Mouse (Mus musculus) CH12.LX (cell line): ENCODE results near the gene Acss2. TPM values are rescaled to one million over a fixed set of nuclear protein-coding genes. Genes with fewer than 3 reads are reported as not detected.
A peak's percentile ranks its signal among the peaks of the same experiment; 100 is the strongest.

Source experiments
- DNase-seq: peaks from one replicate; pipeline ENCODE4 v3.0.0-alpha.2; 2013; ENCODE audit errors: extremely low read depth
- H3K27ac ChIP-seq: 2 replicates; pipeline ENCODE4 v1.5.1; 2012; ENCODE audit warnings: low read depth, mild to moderate bottlenecking, control low read depth, moderate library complexity; ENCODE audit not compliant: insufficient read depth
- H3K27me3 ChIP-seq: replicated peaks from 2 replicates; pipeline ENCODE3; 2012; ENCODE audit warnings: inconsistent platforms
- H3K36me3 ChIP-seq, 2 experiments: replicated peaks in 1 of 2; 2 replicates each; pipeline versions ENCODE3 to v1.6.1; 2012; ENCODE audit warnings: inconsistent platforms in 1 of 2, low read length in 1 of 2, mild to moderate bottlenecking in 1 of 2, mixed read lengths in 1 of 2, moderate library complexity in 1 of 2; ENCODE audit not compliant: control insufficient read depth in 1 of 2, insufficient read depth in 1 of 2
- H3K4me1 ChIP-seq, 2 experiments: 2 replicates each; pipeline ENCODE4 v1.6.1; 2012; ENCODE audit warnings: inconsistent platforms in 1 of 2, moderate library complexity in 1 of 2; ENCODE audit not compliant: insufficient read depth in 2 of 2, control insufficient read depth in 1 of 2
- H3K4me2 ChIP-seq: 2 replicates; pipeline ENCODE4 v1.6.1; 2012; ENCODE audit warnings: low read depth, mild to moderate bottlenecking, control low read depth; ENCODE audit not compliant: poor library complexity, insufficient read depth, severe bottlenecking
- H3K4me3 ChIP-seq, 3 experiments: fragments of 150-350 bp in 1 of 3; sonication (generic) in 1 of 3; replicated peaks in 1 of 3; 2 replicates each; pipeline versions ENCODE3 to v1.5.1; 2011 to 2012; ENCODE audit warnings: low read depth in 2 of 3, low read length in 2 of 3, mild to moderate bottlenecking in 2 of 3, moderate library complexity in 2 of 3, control low read depth in 1 of 3, improper control_type of control experiment in 1 of 3, inconsistent platforms in 1 of 3, mixed read lengths in 1 of 3; ENCODE audit not compliant: poor library complexity in 1 of 3
- H3K79me2 ChIP-seq: replicated peaks from 2 replicates; pipeline ENCODE4 v1.6.1; 2012; ENCODE audit warnings: mild to moderate bottlenecking, moderate library complexity; ENCODE audit not compliant: control insufficient read depth, poor library complexity, insufficient read depth, severe bottlenecking; ENCODE audit errors: extremely low read depth
- H3K9ac ChIP-seq: 2 replicates; pipeline ENCODE4 v1.6.1; 2012; ENCODE audit warnings: low read depth, mild to moderate bottlenecking, control low read depth, moderate library complexity; ENCODE audit not compliant: insufficient read depth
- H3K9me3 ChIP-seq: replicated peaks from 2 replicates; pipeline ENCODE3; 2012; ENCODE audit warnings: low read length, inconsistent platforms, mixed read lengths
- BHLHE40 ChIP-seq: IDR thresholded peaks from 2 replicates; pipeline ENCODE4 v1.6.1; 2011; ENCODE audit warnings: mild to moderate bottlenecking, low read depth, low read length, improper control_type of control experiment
- CHD1 ChIP-seq: IDR thresholded peaks from 2 replicates; pipeline ENCODE4 v1.6.1; 2012; ENCODE audit warnings: low read depth, low read length, improper control_type of control experiment, inconsistent platforms
- CTCF ChIP-seq, 2 experiments: IDR thresholded peaks in 1 of 2; conservative IDR thresholded peaks in 1 of 2; 2 replicates each; pipeline ENCODE4 v1.5.1; 2011 to 2012; ENCODE audit warnings: low read depth in 2 of 2, low read length in 2 of 2, improper control_type of control experiment in 1 of 2, inconsistent platforms in 1 of 2, mild to moderate bottlenecking in 1 of 2, moderate library complexity in 1 of 2
- ELF1 ChIP-seq: IDR thresholded peaks from 2 replicates; pipeline ENCODE4 v1.6.1; 2014; ENCODE audit warnings: low read depth, mild to moderate bottlenecking, inconsistent platforms, low read length, improper control_type of control experiment
- ETS1 ChIP-seq: conservative IDR thresholded peaks from 2 replicates; pipeline ENCODE4 v1.6.1; 2012; ENCODE audit warnings: low read depth, mild to moderate bottlenecking, inconsistent platforms, low read length, improper control_type of control experiment, moderate library complexity
- MAX ChIP-seq: IDR thresholded peaks from 2 replicates; pipeline ENCODE4 v1.6.1; 2011; ENCODE audit warnings: low read length, improper control_type of control experiment
- POLR2A ChIP-seq: IDR thresholded peaks from 2 replicates; pipeline ENCODE4 v1.6.1; 2011; ENCODE audit warnings: low read depth, mild to moderate bottlenecking, improper control_type of control experiment, low read length
- RAD21 ChIP-seq: IDR thresholded peaks from 2 replicates; pipeline ENCODE4 v1.6.1; 2011; ENCODE audit warnings: low read depth, mild to moderate bottlenecking, low read length, improper control_type of control experiment, moderate library complexity
- TCF12 ChIP-seq: IDR thresholded peaks from 2 replicates; pipeline ENCODE4 v1.6.1; 2014; ENCODE audit warnings: low read depth, mild to moderate bottlenecking, inconsistent platforms, low read length, improper control_type of control experiment
- USF2 ChIP-seq: conservative IDR thresholded peaks from 2 replicates; pipeline ENCODE4 v1.6.1; 2011; ENCODE audit warnings: low read depth, low read length, improper control_type of control experiment
- ZC3H11A ChIP-seq: IDR thresholded peaks from 2 replicates; pipeline ENCODE4 v1.6.1; 2012; ENCODE audit warnings: low read depth, mild to moderate bottlenecking, inconsistent platforms, low read length, improper control_type of control experiment
- ZMIZ1 ChIP-seq: IDR thresholded peaks from 2 replicates; pipeline ENCODE4 v1.6.1; 2012; ENCODE audit warnings: low read depth, mild to moderate bottlenecking, inconsistent platforms, low read length, improper control_type of control experiment
- dilution Hi-C: fragments of 300-500 bp; cut with MboI; formaldehyde crosslinking; loops from 2 replicates; pipeline ENCODE4 v1.14.3; 2020; ENCODE audit warnings: low sequenced_read_pairs; ENCODE audit not compliant: extremely low pct_unique_long_range_greater_than_20kb, extremely low pct_ligation_motif_present
- in situ Hi-C: fragments of 300-500 bp; cut with MboI; formaldehyde crosslinking; loops from 3 replicates; pipeline ENCODE4 v1.14.3; 2019; ENCODE audit warnings: low sequenced_read_pairs, low pct_ligation_motif_present, low pct_unique_long_range_greater_than_20kb, mixed read lengths
- polyA plus RNA-seq: library from polyadenylated mRNA; unstranded; fragments of >175 nt; gene quantifications from 2 replicates; pipeline ENCODE4 v1.2.1, GENCODE M21; 2012; ENCODE audit warnings: low read depth; ENCODE audit not compliant: insufficient read length
- total RNA-seq, 2 experiments: library from RNA; depleted of rRNA; stranded (reverse); fragments of 300-350 nt in 1 of 2; fragments of >200 nt in 1 of 2; gene quantifications; 2 replicates each; pipeline ENCODE4 v1.2.3; 2012 to 2014

The Acss2 gene
- total and polyA plus RNA-seq, 3 experiments, result 3.4 to 11.0 (median 10.0) TPM

DNA sequence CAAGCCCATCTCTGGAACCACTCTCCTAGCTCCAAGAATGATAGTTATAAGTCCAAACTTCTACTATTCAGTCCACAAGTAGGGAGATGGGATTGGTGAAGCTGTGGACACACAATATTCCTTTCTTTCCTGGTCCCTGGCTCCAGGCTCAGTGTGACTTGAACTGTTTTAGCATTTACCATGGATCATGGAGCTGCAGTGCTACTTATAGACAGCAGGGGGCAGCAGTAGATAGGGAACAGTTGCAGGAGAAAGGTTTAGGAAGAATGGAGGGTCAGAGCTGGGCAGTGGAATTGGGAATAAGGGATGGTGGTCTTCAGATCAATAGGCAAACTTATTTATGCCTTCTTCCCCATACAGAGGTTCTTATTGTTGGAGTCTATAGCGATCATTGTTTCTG is 1.8 kb upstream of the Acss2 start (continued):
- no peak for TF ChIP-seq MAX
- no peak for TF ChIP-seq USF2
- TF ChIP-seq ELF1, result no peak
- TF ChIP-seq CTCF (conservative IDR thresholded peaks at IDR 0.05 in 1 of 2, IDR thresholded peaks at IDR 0.05 in 1 of 2; ENCODE audit: low read depth in 2 of 2, low read length in 2 of 2), result peak; percentile 95 to 96
- TF ChIP-seq CHD1, result no peak
- TF ChIP-seq ZMIZ1, result no peak
- no peak for TF ChIP-seq POLR2A
- peak; percentile 94 for TF ChIP-seq RAD21
- TF ChIP-seq, all 38 proteins: peak for 5

DNA sequence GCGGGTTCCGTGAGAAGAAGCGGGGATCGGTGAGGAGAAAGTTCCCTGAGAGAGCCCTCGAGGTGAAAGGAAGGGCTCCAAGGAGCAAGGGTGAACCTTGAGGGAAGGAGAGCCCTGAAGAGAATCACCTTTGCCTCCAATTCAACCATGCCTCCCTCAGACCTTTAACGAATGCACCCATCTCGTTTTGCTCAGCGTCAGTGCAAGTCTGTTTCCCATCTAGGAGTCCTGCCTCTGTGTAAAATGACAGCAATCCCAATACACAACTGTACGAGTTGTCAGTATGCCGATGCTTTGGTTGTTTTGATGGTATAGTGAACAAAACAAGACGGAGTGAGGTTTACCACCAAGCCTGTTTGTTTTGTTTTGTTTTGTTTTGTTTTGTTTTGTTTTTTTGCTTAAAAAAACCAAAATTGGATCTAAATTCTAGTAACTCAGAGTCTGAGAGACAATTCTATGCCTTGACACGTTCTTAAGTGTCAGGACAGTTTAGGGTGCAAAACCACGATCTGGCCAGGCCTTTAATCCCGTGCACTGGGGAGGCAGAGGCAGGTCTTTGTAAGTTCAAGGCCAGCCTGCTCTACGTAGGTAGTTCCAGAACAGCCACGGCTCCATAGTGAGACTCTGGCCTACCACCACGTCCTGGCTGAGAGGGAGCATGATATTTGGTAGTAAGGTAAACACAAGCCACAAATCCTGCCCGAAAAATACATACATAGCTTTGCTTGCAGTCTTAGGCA is 953 bp downstream of the Acss2 start:
- H3K36me3 ChIP-seq, result no peaks in the 10 kb centered on the region
- DNase-seq, result no peak
- peaks cover 3 to 23% of the 10 kb centered on the region in 2 experiments; a peak in 3 of 4 replicates for H3K4me1 ChIP-seq
- peak overlapping the region; percentile 62 for H3K9ac ChIP-seq
- peaks cover 34% of the 10 kb centered on the region for H3K27me3 ChIP-seq
- in situ Hi-C loops (loop anchor here (5.0 to 25.0 kb wide), 3 partner anchors 74 to 244 kb away; partner anchors contain the start of genes Gss and Procr), dilution Hi-C loops (no loop called here)
- H3K27ac ChIP-seq, result no peak overlapping the region
- peak overlapping the region; percentile 59 to 87 (median 79) for H3K4me3 ChIP-seq
- H3K9me3 ChIP-seq, result no peaks in the 10 kb centered on the region
- TF ChIP-seq BHLHE40 (no peak), CTCF (conservative IDR thresholded peaks at IDR 0.05 in 1 of 2, IDR thresholded peaks at IDR 0.05 in 1 of 2; ENCODE audit: low read depth in 2 of 2, low read length in 2 of 2) (no peak), CHD1 (0 out of 2 replicates have a peak, but pooled peaks have one; percentile 72)
- H3K79me2 ChIP-seq, result no peaks in the 10 kb centered on the region
- peak overlapping the region; percentile 72 for H3K4me2 ChIP-seq

DNA sequence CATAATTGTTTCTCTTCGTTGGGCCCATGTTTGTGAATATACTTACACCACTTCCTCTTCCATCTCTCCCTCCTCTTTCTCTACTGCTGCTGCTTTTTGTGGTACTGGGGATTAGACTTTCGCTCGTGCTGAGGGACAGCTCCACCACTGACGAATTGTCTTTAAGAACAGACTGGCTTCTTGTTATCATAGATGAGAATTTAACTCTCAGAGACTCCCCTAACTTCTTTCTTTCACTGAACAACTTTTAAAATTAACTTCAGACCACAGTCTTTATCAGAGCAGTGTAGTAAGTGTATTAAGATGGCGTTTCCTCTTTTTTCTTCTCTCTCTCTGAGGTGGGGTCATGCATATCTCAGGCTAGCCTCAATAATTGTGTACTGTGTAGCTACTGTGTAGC is 6.0 kb downstream of the Acss2 start:
- Histone ChIP-seq H3K27ac (no peak overlapping the region), H3K36me3 (no peaks in the 10 kb centered on the region), H3K9me3 (no peaks in the 10 kb centered on the region), H3K4me2 (no peak overlapping the region), H3K27me3 (no peaks in the 10 kb centered on the region)
- in situ Hi-C loops, result loop anchor here (25.0 kb wide), 1 partner anchor 239 kb away; the partner anchor contains the start of gene Procr
- DNase-seq, result no peak
- TF ChIP-seq ETS1, result no peak
- TF ChIP-seq TCF12, result no peak
- TF ChIP-seq ZC3H11A, result no peak
- TF ChIP-seq, all 38 proteins: peak for 0
- H3K4me1 ChIP-seq, result peaks cover 3 to 9% of the 10 kb centered on the region in 2 experiments; a peak in 3 of 4 replicates
- H3K9ac ChIP-seq, result no peak overlapping the region
- dilution Hi-C loops, result no loop called here
- no peak overlapping the region for H3K4me3 ChIP-seq
- H3K79me2 ChIP-seq, result no peaks in the 10 kb centered on the region
